22 mouse cellular contexts compared by ENCODE assay signal in the genomic region with DNA sequence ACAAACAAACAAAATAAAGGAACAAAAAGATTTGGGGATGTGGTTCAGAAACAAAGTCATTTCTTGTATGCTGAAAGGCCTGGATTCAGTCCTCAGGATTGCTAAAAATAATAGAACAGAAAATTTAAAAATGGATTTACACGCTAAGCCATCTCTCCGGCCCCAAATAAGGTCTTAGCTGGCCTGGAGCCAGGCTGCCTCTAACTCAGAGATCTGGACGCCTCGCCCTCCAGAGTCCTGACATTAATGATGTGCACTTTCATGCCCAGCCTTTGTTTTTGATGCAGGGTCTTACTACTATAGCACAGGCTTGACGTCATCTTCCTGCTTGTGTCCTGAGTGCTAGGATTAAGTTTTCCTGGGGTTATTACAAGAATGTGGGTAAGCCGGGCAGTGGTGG. TPM values are rescaled to one million over a fixed set of nuclear protein-coding genes. Genes with fewer than 3 reads are reported as not detected.
A peak's percentile ranks its signal among the peaks of the same experiment; 100 is the strongest.
DNase-seq lines count a peak whose midpoint lies in the region; ATAC-seq and TF ChIP-seq lines count a peak whose summit lies in the region.
"Had no signal": no experiment of that assay in that cellular context is flagged by ENCODE, and none has a peak within 500 bp of the region (broad histone marks: within the 10 kb centered on the region; RNA-seq: fewer than 3 reads in every experiment).

No protein-coding gene starts in this region.

- peak overlapping the region; percentile 78 for H3K4me3 ChIP-seq in gastrocnemius, adult 2 months
- no peak overlapping the region for H3K4me3 ChIP-seq in heart, embryonic 13.5 days
- H3K4me3 ChIP-seq in heart, embryonic 12.5 days, result no peak overlapping the region
- H3K4me3 ChIP-seq: embryonic facial prominence, embryonic 10.5 days; forebrain, embryonic 13.5 days; hindbrain, embryonic 13.5 days had no signal

- peak; percentile 81 for DNase-seq in gastrocnemius, adult 2 months
- DNase-seq in gastrocnemius, postnatal 14 days, result no peak
- DNase-seq in kidney, postnatal 10 days, result peak; percentile 39
- no peak for DNase-seq in kidney, postnatal 14 days
- peak; percentile 52 for DNase-seq in NIH3T3 (ENCODE audit: low read depth)
- no peak for DNase-seq in cerebellum, postnatal 25 days
- DNase-seq: adrenal gland, adult 2 months; adrenal gland, postnatal 25 days; cerebellum, adult 18-20 months; cerebellum, adult 9-11 months; gastrocnemius, postnatal 36 days; kidney, adult 11 months; kidney, adult 9 months had no signal

- H3K27ac ChIP-seq in gastrocnemius, adult 2 months, result peak overlapping the region; percentile 98
- no peak overlapping the region for H3K27ac ChIP-seq in heart, embryonic 13.5 days (replicated peaks)
- H3K27ac ChIP-seq in heart, embryonic 12.5 days (ENCODE audit: poor library complexity, severe bottlenecking), result no peak overlapping the region
- H3K27ac ChIP-seq: embryonic facial prominence, embryonic 10.5 days; forebrain, embryonic 13.5 days; hindbrain, embryonic 13.5 days; hindbrain, postnatal 0 days had no signal

- no peaks in the 10 kb centered on the region for H3K36me3 ChIP-seq in heart, embryonic 13.5 days
- H3K36me3 ChIP-seq in heart, embryonic 12.5 days, result no peaks in the 10 kb centered on the region
- H3K36me3 ChIP-seq: embryonic facial prominence, embryonic 10.5 days; hindbrain, embryonic 13.5 days had no signal

- peaks cover 10% of the 10 kb centered on the region for H3K4me1 ChIP-seq in heart, embryonic 13.5 days
- peaks cover 13% of the 10 kb centered on the region for H3K4me1 ChIP-seq in heart, embryonic 12.5 days (replicated peaks)
- H3K4me1 ChIP-seq: hindbrain, embryonic 13.5 days had no signal

- H3K9ac ChIP-seq in heart, embryonic 13.5 days, result peak overlapping the region; percentile 2; the same call in 1 of the 2 replicates
- H3K9ac ChIP-seq in heart, embryonic 12.5 days, result no peak overlapping the region
- H3K9ac ChIP-seq: forebrain, embryonic 13.5 days had no signal

- WGBS in heart, embryonic 13.5 days, result 60% methylated on average over 6 of the region's 6 CpGs
- WGBS in heart, embryonic 12.5 days, result 72% methylated on average over 6 of the region's 6 CpGs

- no peak for ATAC-seq in heart, embryonic 13.5 days (ENCODE audit: extremely low read depth, insufficient number of reproducible peaks, low FRiP score, low TSS enrichment)
- ATAC-seq in heart, embryonic 12.5 days (ENCODE audit: insufficient number of reproducible peaks, low FRiP score), result no peak
- ATAC-seq: forebrain, embryonic 13.5 days; hindbrain, postnatal 0 days had no signal

- TF ChIP-seq CTCF in gastrocnemius, adult 2 months (IDR thresholded peaks at IDR 0.05), result no peak

- intact Hi-C loops in gastrocnemius, adult 2 months (cut with DNase I), result no loop called here
- intact Hi-C loops in gastrocnemius, postnatal 14 days (cut with DNase I; ENCODE audit: low total_unique reads), result no loop called here

- peaks cover 3% of the 10 kb centered on the region; the same call in 1 of the 2 replicates for H3K27me3 ChIP-seq in heart, embryonic 13.5 days (replicated peaks)
- peaks cover 10% of the 10 kb centered on the region; the same call in 1 of the 2 replicates for H3K27me3 ChIP-seq in heart, embryonic 12.5 days (replicated peaks)

- H3K9me3 ChIP-seq in heart, embryonic 13.5 days, result no peaks in the 10 kb centered on the region
- no peaks in the 10 kb centered on the region for H3K9me3 ChIP-seq in heart, embryonic 12.5 days (replicated peaks)
- H3K9me3 ChIP-seq: embryonic facial prominence, embryonic 10.5 days; forebrain, embryonic 13.5 days; hindbrain, embryonic 13.5 days had no signal

- H3K4me2 ChIP-seq in heart, embryonic 13.5 days, result no peak overlapping the region
- no peak overlapping the region for H3K4me2 ChIP-seq in heart, embryonic 12.5 days
- H3K4me2 ChIP-seq: forebrain, embryonic 13.5 days; hindbrain, embryonic 13.5 days had no signal

RNA-seq across cellular contexts. Expression of a gene that starts 1.4 kb away (rescaled TPM):
- total RNA-seq in gastrocnemius, adult 2 months (2021), result 100 to 1,000 TPM; 753 to 889 TPM
- 100 to 1,000 TPM; 781 to 864 TPM for total RNA-seq in gastrocnemius, postnatal 14 days (2021)
- polyA plus RNA-seq in heart, embryonic 13.5 days (2015; fragmentation: Nextera tagmentation; extraction: Ambion mirVana), result 0.68 and 1.1 TPM in 2 replicates
- 0.34 and 0.76 TPM in 2 replicates for polyA plus RNA-seq in heart, embryonic 12.5 days (2016; fragmentation: Nextera tagmentation; extraction: Ambion mirVana)
- polyA plus RNA-seq: adrenal gland, adult 2 months; embryonic facial prominence, embryonic 10.5 days; forebrain, embryonic 13.5 days; hindbrain, embryonic 13.5 days; intestine, embryonic 14.5 days had no signal

RNA-seq across cellular contexts. Expression of a gene that starts 4.8 kb away (rescaled TPM):
- total RNA-seq in gastrocnemius, adult 2 months (2021), result 100 to 1,000 TPM; 367 to 608 TPM
- total RNA-seq in gastrocnemius, postnatal 14 days (2021), result 100 to 1,000 TPM; 467 to 532 TPM
- 344 and 399 TPM in 2 replicates for polyA plus RNA-seq in heart, embryonic 13.5 days (2015; fragmentation: Nextera tagmentation; extraction: Ambion mirVana)
- 351 and 363 TPM in 2 replicates for polyA plus RNA-seq in heart, embryonic 12.5 days (2016; fragmentation: Nextera tagmentation; extraction: Ambion mirVana)

RNA-seq across cellular contexts. Expression of a gene that starts 7.4 kb away (rescaled TPM):
- total RNA-seq in gastrocnemius, adult 2 months (2021), result 100 to 1,000 TPM; 165 to 220 TPM
- 100 to 1,000 TPM; 143 to 165 TPM for total RNA-seq in gastrocnemius, postnatal 14 days (2021)
- 18.0 and 20.4 TPM in 2 replicates for polyA plus RNA-seq in heart, embryonic 13.5 days (2015; fragmentation: Nextera tagmentation; extraction: Ambion mirVana)
- 17.3 and 18.2 TPM in 2 replicates for polyA plus RNA-seq in heart, embryonic 12.5 days (2016; fragmentation: Nextera tagmentation; extraction: Ambion mirVana)

RNA-seq across cellular contexts. Expression of a gene that starts 11.2 kb away (rescaled TPM):
- 100 to 1,000 TPM; 508 to 641 TPM for total RNA-seq in gastrocnemius, adult 2 months (2021)
- 100 to 1,000 TPM; 643 to 719 TPM for total RNA-seq in gastrocnemius, postnatal 14 days (2021)
- polyA plus RNA-seq in heart, embryonic 13.5 days (2015; fragmentation: Nextera tagmentation; extraction: Ambion mirVana), result 903 and 1,010 TPM in 2 replicates
- 810 and 828 TPM in 2 replicates for polyA plus RNA-seq in heart, embryonic 12.5 days (2016; fragmentation: Nextera tagmentation; extraction: Ambion mirVana)

RNA-seq across cellular contexts. Expression of a gene that starts 11.2 kb away (rescaled TPM):
- not detected for total RNA-seq in gastrocnemius, adult 2 months (2021)
- total RNA-seq in gastrocnemius, postnatal 14 days (2021), result not detected
- not detected in 2 replicates for polyA plus RNA-seq in heart, embryonic 13.5 days (2015; fragmentation: Nextera tagmentation; extraction: Ambion mirVana)
- not detected in 2 replicates for polyA plus RNA-seq in heart, embryonic 12.5 days (2016; fragmentation: Nextera tagmentation; extraction: Ambion mirVana)
- total RNA-seq: adrenal gland, adult 2 months; gastrocnemius, postnatal 36 days; heart, postnatal 14 days; hindbrain, postnatal 0 days had no signal
- polyA plus RNA-seq: embryonic facial prominence, embryonic 14.5 days; forebrain, embryonic 13.5 days; hindbrain, postnatal 0 days had no signal

Comparison
In these comparisons a context has a peak if more than half of its experiments do, and no peak if none do; other contexts are left out.
1. DNase-seq: peak in gastrocnemius, adult 2 months (single experiment), kidney, postnatal 10 days (single experiment) and NIH3T3 (single experiment); none in gastrocnemius, postnatal 14 days (single experiment), kidney, postnatal 14 days (single experiment) and cerebellum, postnatal 25 days (0 of 2).